Mouse (Mus musculus): Measurements from ENCODE around the gene Bcas3.

The Bcas3 gene

DNA sequence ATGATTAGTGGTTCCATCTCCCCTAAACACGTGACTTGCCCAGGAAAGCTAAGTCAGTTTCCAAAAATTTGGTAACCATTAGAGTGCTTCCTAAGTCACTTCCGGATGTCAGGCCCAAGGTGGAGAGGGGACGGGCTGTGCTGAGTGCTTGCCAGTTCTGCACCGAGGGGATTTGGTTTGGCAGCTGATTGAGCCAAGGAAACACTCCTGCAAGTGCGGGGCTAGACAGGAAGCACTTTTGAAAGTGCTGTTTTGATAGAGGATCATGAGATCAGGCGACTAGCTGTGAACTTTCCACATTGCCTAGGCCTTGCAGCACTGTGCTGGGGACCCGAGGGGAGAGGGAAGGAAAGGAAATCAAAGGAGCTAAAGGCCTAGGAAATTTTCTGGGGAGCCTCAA lies 262.5 kb downstream of the Bcas3 start:
- no peak for DNase-seq (ENCODE audit: low read depth, low spot score)

DNA sequence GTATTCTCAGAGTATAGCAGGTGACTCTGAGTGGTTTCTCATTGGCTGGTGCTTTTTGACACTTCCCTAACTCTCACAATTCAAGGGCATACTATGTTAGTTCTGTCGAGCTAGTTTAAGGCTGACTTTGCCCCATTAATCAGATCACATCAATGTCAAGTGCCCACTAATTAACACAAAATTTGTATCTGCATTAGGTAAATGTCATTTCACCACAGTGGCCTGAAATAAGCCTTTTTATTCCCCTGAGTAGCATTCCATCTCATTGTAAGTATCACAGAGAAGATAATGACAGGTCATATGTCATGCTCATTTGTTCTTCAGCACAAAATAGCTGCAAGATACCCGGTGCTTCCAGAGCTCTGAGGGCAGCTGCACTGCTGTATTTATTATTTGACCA lies 268.5 kb downstream of the Bcas3 start:
- DNase-seq (ENCODE audit: low read depth, low spot score) = no peak

DNA sequence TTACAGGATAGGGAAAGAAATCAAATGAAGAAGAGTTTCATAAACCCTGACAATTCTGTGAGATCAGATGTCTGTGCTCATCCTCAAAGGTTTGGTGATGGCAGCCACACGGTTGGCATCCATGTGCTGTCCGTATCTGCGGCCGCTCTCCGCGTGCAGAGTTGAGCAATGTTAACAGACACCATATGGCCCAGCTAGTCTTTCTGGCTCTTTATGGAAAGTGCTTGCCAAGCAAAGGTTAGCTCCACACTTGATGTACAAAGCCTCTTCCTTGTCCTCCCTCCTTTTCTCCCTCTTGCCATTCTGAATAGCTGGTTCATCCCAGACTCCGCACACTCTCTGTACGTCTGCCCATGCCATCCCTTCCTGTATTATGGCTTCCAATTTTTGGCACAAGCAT lies 269.0 kb downstream of the Bcas3 start:
- DNase-seq (ENCODE audit: low read depth, low spot score) = no peak

GRCm38 (mm10) chr11:85625206-85625605 lies 272.2 kb downstream of the Bcas3 start:
- no peak for DNase-seq (ENCODE audit: low read depth, low spot score)

DNA sequence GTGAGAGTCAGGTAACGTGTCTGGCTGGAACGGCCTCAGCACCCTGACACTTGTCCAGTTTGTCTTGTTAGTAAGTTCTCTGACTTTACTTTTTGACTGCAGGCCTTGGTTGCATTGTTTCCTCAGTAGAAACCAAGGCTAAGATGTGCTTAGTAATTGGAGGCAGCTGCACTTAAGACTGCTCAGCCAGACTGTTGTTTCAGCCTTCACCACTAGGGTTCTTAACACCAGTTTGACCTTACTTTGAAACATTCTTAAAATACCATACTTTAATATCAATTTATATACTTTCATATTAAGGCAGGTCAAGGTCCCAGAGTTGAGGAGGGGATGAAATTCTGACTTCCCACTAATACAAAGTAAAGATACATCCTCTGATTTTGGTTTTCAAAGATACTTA lies 273.9 kb downstream of the Bcas3 start:
- DNase-seq (ENCODE audit: low read depth, low spot score) = no peak

GRCm38 (mm10) chr11:85627405-85627804 lies 274.4 kb downstream of the Bcas3 start:
- no peak for DNase-seq (ENCODE audit: low read depth, low spot score)

DNA sequence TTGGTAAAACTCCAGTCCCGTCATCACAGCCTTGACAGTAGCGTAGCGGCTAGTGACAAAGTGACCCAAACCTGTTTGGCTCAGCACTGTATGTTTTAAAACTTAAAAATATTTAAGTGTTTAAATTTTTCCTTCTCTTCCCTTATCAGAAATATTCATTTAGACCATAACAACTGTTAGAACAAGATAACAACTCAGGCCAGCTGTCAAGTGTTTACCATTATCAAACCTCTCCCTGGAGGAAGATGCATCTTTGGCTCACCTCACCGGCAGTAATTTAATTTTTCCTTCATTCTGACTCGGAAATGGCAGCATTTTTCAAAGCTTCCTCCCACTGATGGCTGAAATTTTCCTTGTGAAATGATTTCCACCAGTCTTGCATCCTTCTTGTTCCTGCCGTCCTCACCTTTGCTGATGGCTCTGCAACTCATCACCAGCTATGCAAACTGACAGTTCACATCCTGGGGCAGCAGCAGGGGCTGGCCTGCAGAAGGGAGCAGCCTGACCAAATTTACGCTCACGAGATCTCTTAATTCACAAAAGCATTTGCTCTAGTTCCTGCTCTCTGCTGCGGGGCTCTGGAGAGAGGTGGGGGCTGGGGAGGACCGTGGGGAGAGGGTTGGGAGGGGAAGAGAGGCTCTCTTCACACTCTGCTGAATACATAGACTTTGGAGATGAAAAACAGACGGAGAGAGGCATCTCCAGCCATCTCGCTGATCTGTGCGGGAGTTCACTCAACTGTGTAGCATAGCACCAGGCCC lies 275.5 kb downstream of the Bcas3 start:
- no peak for DNase-seq (ENCODE audit: low read depth, low spot score)

- DNase-seq (ENCODE audit: low read depth, low spot score) = no peak
Observed at GRCm38 (mm10) chr11:85632568-85632981, 279.6 kb downstream of the Bcas3 start.

GRCm38 (mm10) chr11:85638696-85639495 lies 285.9 kb downstream of the Bcas3 start:
- DNase-seq (ENCODE audit: low read depth, low spot score) = no peak

DNA sequence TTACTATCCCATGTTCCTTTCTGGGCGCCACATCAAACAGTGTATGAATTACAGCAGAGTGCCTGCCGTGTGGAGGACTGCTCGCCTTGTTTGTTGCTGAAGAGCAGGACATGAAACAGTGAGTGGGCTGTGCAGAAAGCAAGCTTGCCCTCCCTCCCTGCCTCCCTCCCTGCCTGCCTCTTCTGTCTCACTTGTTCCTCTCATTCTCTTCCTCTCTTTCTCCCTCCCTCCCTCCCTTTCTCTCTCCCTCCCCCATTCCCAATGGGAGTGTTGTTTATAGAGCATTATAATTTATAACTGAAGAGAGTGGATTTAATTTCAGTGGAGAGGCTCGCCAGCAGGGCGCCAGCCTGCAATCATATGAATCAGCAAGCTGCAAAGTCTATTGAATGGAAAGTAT lies 287.7 kb downstream of the Bcas3 start:
- DNase-seq (ENCODE audit: low read depth, low spot score) = no peak

- DNase-seq (ENCODE audit: low read depth, low spot score) = no peak
Observed at GRCm38 (mm10) chr11:85641486-85641885, 288.5 kb downstream of the Bcas3 start.

GRCm38 (mm10) chr11:85642591-85642990 lies 289.6 kb downstream of the Bcas3 start:
- DNase-seq (ENCODE audit: low read depth, low spot score) = no peak

DNA sequence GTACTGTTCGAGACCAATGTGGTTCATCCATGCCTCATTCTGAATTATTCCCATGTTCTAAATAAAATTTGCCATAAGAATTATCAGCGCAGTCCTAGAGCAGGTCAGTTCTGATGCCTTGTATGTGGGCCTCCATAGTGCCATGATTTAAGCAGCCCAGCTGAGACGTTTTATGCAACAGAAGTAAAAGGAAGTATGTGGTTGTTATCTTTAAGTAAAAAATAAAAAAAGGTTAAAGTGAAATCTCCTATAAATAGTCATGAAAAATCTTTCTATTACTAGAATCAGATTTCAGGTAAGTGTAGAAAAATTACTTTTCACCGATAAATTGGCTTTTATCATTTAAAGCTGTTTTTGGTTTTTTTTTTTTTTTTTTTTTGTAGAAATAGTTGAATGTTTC lies 290.1 kb downstream of the Bcas3 start:
- no peak for DNase-seq (ENCODE audit: low read depth, low spot score)

- DNase-seq (ENCODE audit: low read depth, low spot score) = no peak
Observed at GRCm38 (mm10) chr11:85643479-85644000, 290.6 kb downstream of the Bcas3 start.

DNA sequence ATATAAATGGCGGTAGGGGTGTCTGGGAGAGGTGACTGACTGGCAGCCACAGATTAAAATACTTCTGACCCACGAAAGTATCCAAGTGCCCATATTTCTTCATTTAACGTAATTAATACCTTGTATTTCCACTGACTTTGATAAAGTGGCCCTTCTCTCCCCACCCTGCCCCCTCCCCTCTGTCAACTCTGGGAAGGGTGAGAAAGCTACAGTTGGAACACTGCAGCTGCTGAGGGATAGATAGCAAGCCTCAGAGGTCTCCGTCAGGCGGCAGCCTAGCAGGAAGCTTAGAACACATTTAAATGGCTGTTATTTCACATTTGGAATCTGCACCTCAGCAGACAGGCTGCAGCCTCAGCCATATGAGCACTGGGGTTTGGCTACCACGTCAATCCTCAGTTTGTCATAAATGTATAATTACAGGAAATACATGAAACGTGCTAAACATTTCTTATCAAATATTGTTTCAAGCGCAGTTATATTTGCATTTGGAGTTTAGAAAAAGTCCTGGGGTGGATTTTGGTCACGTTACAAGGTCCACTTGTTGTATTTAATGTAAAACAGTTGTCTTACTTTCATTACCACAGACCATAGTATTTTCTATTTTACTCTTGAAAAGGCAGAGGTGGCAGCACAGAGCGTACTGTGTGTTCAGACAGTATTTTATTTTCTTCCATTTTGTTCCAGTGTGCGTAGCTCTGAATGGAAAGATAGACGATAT lies 291.2 kb downstream of the Bcas3 start:
- DNase-seq (ENCODE audit: low read depth, low spot score) = no peak

DNA sequence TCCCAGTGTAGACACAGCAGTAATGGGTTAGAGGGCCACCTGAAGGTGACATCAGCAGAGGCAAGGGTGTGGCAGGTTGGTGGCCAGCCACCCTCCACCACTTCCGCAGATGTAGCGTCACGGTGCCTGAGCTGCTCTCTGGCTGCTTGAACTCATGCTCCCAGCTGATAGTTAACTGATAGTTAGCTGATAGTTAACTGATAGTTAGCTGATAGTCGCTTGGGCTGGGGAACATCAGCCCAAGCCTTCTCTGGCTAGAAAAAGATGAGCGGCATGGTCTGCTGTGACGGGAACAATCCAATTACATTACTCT lies 291.7 kb downstream of the Bcas3 start:
- peak; percentile 24 for DNase-seq (ENCODE audit: low read depth, low spot score)

GRCm38 (mm10) chr11:85645152-85645835 lies 292.3 kb downstream of the Bcas3 start:
- no peak for DNase-seq (ENCODE audit: low read depth, low spot score)

- no peak for DNase-seq (ENCODE audit: low read depth, low spot score)
Observed at GRCm38 (mm10) chr11:85648893-85649292, 295.9 kb downstream of the Bcas3 start.

- DNase-seq (ENCODE audit: low read depth, low spot score) = no peak
Observed at GRCm38 (mm10) chr11:85649373-85649772, 296.4 kb downstream of the Bcas3 start.

DNA sequence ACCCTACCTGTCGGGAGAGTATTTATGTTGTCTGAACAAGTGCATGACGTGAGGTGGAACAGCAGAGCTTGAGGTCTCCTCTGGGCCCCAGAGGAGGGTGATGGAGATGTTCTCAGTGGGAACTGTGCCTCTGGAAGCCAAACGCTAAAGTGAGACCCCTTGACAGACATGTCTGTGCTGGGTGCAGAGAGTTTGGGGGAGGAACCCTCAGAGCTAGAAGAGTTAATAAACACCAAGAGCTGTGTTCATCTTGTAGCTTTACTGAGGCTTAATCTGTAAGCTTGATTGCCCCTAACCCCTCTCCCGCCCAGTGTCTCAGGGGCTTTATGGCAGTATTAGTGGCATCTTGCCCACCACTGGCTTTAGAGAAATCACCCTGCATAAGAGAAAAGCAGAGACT lies 304.5 kb downstream of the Bcas3 start:
- no peak for DNase-seq (ENCODE audit: low read depth, low spot score)

GRCm38 (mm10) chr11:85660304-85660703 lies 307.3 kb downstream of the Bcas3 start:
- no peak for DNase-seq (ENCODE audit: low read depth, low spot score)

- no peak for DNase-seq (ENCODE audit: low read depth, low spot score)
Observed at GRCm38 (mm10) chr11:85667176-85667575, 314.2 kb downstream of the Bcas3 start.

All from CD4-positive helper T cell, adult 2 months (primary cell).